Comparison of ENCODE assay signal across 8 mouse cellular contexts in genomic region chr13:21715131-21715863, GRCm38 (mm10). TPM values are rescaled to one million over a fixed set of nuclear protein-coding genes. Genes with fewer than 3 reads are reported as not detected.
A peak's percentile ranks its signal among the peaks of the same experiment; 100 is the strongest.
DNase-seq lines count a peak whose midpoint lies in the region; ATAC-seq lines count a peak whose summit lies in the region.

No protein-coding gene starts in this region.

- no peak for ATAC-seq in hindbrain, embryonic 14.5 days (ENCODE audit: low FRiP score)

- H3K4me3 ChIP-seq in hindbrain, embryonic 14.5 days (replicated peaks; ENCODE audit: low read length) = peak overlapping the region; percentile 32
- H3K4me3 ChIP-seq in midbrain, embryonic 10.5 days = peak overlapping the region; percentile 57

- H3K36me3 ChIP-seq in hindbrain, embryonic 14.5 days (replicated peaks; ENCODE audit: control insufficient read depth, insufficient read depth) = no peaks in the 10 kb centered on the region
- H3K36me3 ChIP-seq in midbrain, embryonic 10.5 days = no peaks in the 10 kb centered on the region

- H3K9ac ChIP-seq in hindbrain, embryonic 14.5 days = peak overlapping the region; percentile 50

- H3K27me3 ChIP-seq in hindbrain, embryonic 14.5 days (ENCODE audit: control insufficient read depth, insufficient read depth, low read length) = no peaks in the 10 kb centered on the region
- H3K27me3 ChIP-seq in midbrain, embryonic 10.5 days (ENCODE audit: low read depth, poor library complexity, severe bottlenecking) = no peaks in the 10 kb centered on the region

- H3K4me2 ChIP-seq in hindbrain, embryonic 14.5 days (replicated peaks) = peak overlapping the region; percentile 84

- peaks cover 25% of the 10 kb centered on the region for H3K4me1 ChIP-seq in hindbrain, embryonic 14.5 days (replicated peaks; ENCODE audit: control insufficient read depth, insufficient read depth, low read length)
- H3K4me1 ChIP-seq in midbrain, embryonic 10.5 days = peaks cover 34% of the 10 kb centered on the region

- no peaks in the 10 kb centered on the region for H3K9me3 ChIP-seq in hindbrain, embryonic 14.5 days (ENCODE audit: control insufficient read depth, low read length)
- no peaks in the 10 kb centered on the region for H3K9me3 ChIP-seq in midbrain, embryonic 10.5 days (replicated peaks)

- under 1% methylated on average over 19 of the region's 22 CpGs for WGBS in hindbrain, embryonic 14.5 days
- 1% methylated on average over 22 of the region's 22 CpGs for WGBS in midbrain, embryonic 10.5 days

- peak overlapping the region; percentile 68 for H3K27ac ChIP-seq in hindbrain, embryonic 14.5 days
- H3K27ac ChIP-seq in midbrain, embryonic 10.5 days (replicated peaks) = peak overlapping the region; percentile 92

- peak; percentile 15 to 45 for DNase-seq in kidney, postnatal 4 days
- no peak for DNase-seq in kidney, adult 18-20 months
- DNase-seq in ES-CJ7 (ENCODE audit: low read depth, low spot score) = peak; percentile 82
- peak; percentile 32 for DNase-seq in embryo, embryonic 11.5 days (ENCODE audit: low read depth, low spot score)
- no peak for DNase-seq in hindbrain, embryonic 14.5 days (ENCODE audit: low spot score)
- peak; percentile 48 for DNase-seq in midbrain, embryonic 10.5 days (ENCODE audit: low spot score)
- peak; percentile 62 for DNase-seq in yolk sac, embryonic 10.5 days (ENCODE audit: low spot score)
- no peak for DNase-seq in kidney, postnatal 14 days

RNA-seq across cellular contexts. Expression of gene Hist1h2bl, which starts 0.6 kb away (rescaled TPM):
- polyA plus RNA-seq in hindbrain, embryonic 14.5 days (2014; fragmentation: Nextera tagmentation; extraction: Ambion mirVana) = not detected in 2 replicates
- 1.4 and 3.4 TPM in 2 replicates for polyA plus RNA-seq in midbrain, embryonic 10.5 days (2016; fragmentation: Nextera tagmentation; extraction: Ambion mirVana)

RNA-seq across cellular contexts. Expression of gene Hist1h2ai, which starts 0.9 kb away (rescaled TPM):
- 5.4 and 7.5 TPM in 2 replicates for polyA plus RNA-seq in hindbrain, embryonic 14.5 days (2014; fragmentation: Nextera tagmentation; extraction: Ambion mirVana)
- 12.2 and 21.8 TPM in 2 replicates for polyA plus RNA-seq in midbrain, embryonic 10.5 days (2016; fragmentation: Nextera tagmentation; extraction: Ambion mirVana)

RNA-seq across cellular contexts. Expression of gene Hist1h3h, which starts 2.2 kb away (rescaled TPM):
- polyA plus RNA-seq in hindbrain, embryonic 14.5 days (2014; fragmentation: Nextera tagmentation; extraction: Ambion mirVana) = 2.4 and 3.2 TPM in 2 replicates
- polyA plus RNA-seq in midbrain, embryonic 10.5 days (2016; fragmentation: Nextera tagmentation; extraction: Ambion mirVana) = 8.9 and 11.3 TPM in 2 replicates

RNA-seq across cellular contexts. Expression of gene Hist1h2bm, which starts 6.5 kb away (rescaled TPM):
- 1.4 TPM in 2 replicates for polyA plus RNA-seq in hindbrain, embryonic 14.5 days (2014; fragmentation: Nextera tagmentation; extraction: Ambion mirVana)
- 5.2 and 7.5 TPM in 2 replicates for polyA plus RNA-seq in midbrain, embryonic 10.5 days (2016; fragmentation: Nextera tagmentation; extraction: Ambion mirVana)

RNA-seq across cellular contexts. Expression of gene Olfr1359, which starts 17.4 kb away (rescaled TPM):
- not detected in 2 replicates for polyA plus RNA-seq in hindbrain, embryonic 14.5 days (2014; fragmentation: Nextera tagmentation; extraction: Ambion mirVana)
- not detected in 2 replicates for polyA plus RNA-seq in midbrain, embryonic 10.5 days (2016; fragmentation: Nextera tagmentation; extraction: Ambion mirVana)

Comparison
In these comparisons a context has a peak if more than half of its experiments do, and no peak if none do; other contexts are left out.
1. DNase-seq: peak in kidney, postnatal 4 days (2 of 2), ES-CJ7 (single experiment), embryo, embryonic 11.5 days (single experiment), midbrain, embryonic 10.5 days (single experiment) and yolk sac, embryonic 10.5 days (single experiment); none in kidney, adult 18-20 months (single experiment), hindbrain, embryonic 14.5 days (single experiment) and kidney, postnatal 14 days (single experiment).